Mouse (Mus musculus): Measurements from ENCODE around the gene Cryge.
A peak's percentile ranks its signal among the peaks of the same experiment; 100 is the strongest.

Cryge gene

DNA sequence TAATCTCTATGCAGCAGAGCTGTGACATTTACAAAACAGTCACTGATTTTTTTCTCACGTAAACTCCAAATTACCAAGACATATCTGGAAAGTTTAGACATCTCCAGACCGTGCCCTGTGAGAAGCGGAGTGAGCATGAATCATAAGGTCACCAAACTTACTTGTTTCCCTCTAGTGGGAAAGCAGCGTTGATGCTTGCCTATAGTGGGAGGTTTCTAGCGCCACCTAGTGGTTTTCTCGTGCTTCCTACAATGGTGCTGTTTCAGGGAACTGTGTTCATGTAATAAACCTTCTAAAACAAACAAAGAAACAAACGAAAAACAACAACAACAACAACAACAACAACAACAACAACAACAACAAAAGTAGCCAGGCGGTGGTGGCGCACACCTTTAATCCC, 40.8 kb downstream of the Cryge start:
- DNase-seq = peak; percentile 74

DNA sequence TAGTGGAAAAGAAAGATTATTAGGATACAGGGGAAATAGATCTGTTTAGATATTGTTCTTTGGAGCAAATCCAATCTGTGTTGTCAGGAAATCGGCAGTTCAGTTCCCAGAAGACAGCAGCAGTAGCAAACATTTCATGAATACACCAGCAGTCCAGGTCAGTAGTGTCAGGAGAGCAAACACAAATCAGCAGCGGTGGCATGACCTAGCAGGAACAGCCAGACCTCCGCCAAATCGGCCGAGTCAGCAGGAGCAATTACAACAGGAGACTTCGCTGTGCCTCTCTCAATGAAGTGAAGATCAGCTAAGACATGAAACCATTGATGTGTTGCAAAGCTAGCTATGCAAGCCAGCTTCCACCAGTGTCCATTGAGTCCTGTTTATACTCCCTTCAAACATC, 45.4 kb downstream of the Cryge start:
- DNase-seq = no peak

DNA sequence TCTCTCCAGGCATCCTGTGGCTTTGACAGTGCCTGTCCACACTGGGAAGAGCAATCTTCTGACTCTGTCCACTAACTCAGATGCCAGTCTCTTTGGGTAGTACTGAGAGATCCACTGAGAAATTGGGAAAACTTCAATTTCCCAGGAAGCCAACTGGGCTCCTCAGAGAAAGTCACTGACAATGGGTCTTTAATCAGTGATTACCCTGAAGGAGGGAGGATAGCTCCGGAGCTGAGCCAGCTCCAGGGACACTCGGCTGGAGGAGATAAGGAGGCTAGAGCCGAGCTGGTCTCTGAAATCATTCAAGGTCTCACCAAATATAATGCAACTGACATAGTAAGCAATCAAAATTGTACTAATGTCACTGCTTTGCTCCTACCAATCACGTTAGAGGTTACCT, 46.4 kb downstream of the Cryge start:
- no peak for DNase-seq
